Mouse (Mus musculus): ENCODE results near the gene Spryd4.
"Not testable (repeated sequence)": the region's sequence is repeated elsewhere in the genome, so short reads cannot be mapped to it uniquely, and the experiment has no call there.

Spryd4 gene

GRCm38 (mm10) chr10:128225538-128225937 lies 13.9 kb upstream of the Spryd4 start, which contains the start of gene Mip:
TSS of gene Mip (plus strand) at chr10:128225838.
- no peak for DNase-seq (ENCODE audit: extremely low read depth, low read depth)

- no peak for DNase-seq (ENCODE audit: extremely low read depth, low read depth)
These were observed 13.5 kb upstream of the Spryd4 start for GRCm38 (mm10) chr10:128225064-128225463.

GRCm38 (mm10) chr10:128221533-128222286 lies 10.1 kb upstream of the Spryd4 start:
- DNase-seq (ENCODE audit: extremely low read depth, low read depth) = no peak

GRCm38 (mm10) chr10:128218387-128219117 lies 6.9 kb upstream of the Spryd4 start:
- peak; percentile 90 for DNase-seq (ENCODE audit: extremely low read depth, low read depth)

GRCm38 (mm10) chr10:128214981-128215380 lies 3.4 kb upstream of the Spryd4 start:
- no peak for DNase-seq (ENCODE audit: extremely low read depth, low read depth)

- not testable (repeated sequence) for DNase-seq (ENCODE audit: extremely low read depth, low read depth)
These were observed 2.5 kb upstream of the Spryd4 start for GRCm38 (mm10) chr10:128214112-128214511.

GRCm38 (mm10) chr10:128212871-128213323 lies 1.3 kb upstream of the Spryd4 start:
- DNase-seq (ENCODE audit: extremely low read depth, low read depth) = peak; percentile 79

- no peak for DNase-seq (ENCODE audit: extremely low read depth, low read depth)
These were observed 541 bp upstream of the Spryd4 start for GRCm38 (mm10) chr10:128212148-128212547.

GRCm38 (mm10) chr10:128210954-128211353 lies 653 bp downstream of the Spryd4 start:
- DNase-seq (ENCODE audit: extremely low read depth, low read depth) = no peak

- no peak for DNase-seq (ENCODE audit: extremely low read depth, low read depth)
These were observed 1.5 kb downstream of the Spryd4 start for GRCm38 (mm10) chr10:128210131-128210530.

GRCm38 (mm10) chr10:128209311-128210009 lies 2.1 kb downstream of the Spryd4 start:
- DNase-seq (ENCODE audit: extremely low read depth, low read depth) = no peak

- no peak for DNase-seq (ENCODE audit: extremely low read depth, low read depth)
These were observed 3.3 kb downstream of the Spryd4 start for GRCm38 (mm10) chr10:128208326-128208725.

GRCm38 (mm10) chr10:128204941-128205340 lies 6.7 kb downstream of the Spryd4 start:
- DNase-seq (ENCODE audit: extremely low read depth, low read depth) = no peak

GRCm38 (mm10) chr10:128201856-128202255 lies 9.8 kb downstream of the Spryd4 start:
- no peak for DNase-seq (ENCODE audit: extremely low read depth, low read depth)

- DNase-seq (ENCODE audit: extremely low read depth, low read depth) = no peak
These were observed 16.8 kb downstream of the Spryd4 start for GRCm38 (mm10) chr10:128194551-128195461.

- peak; percentile 88 for DNase-seq (ENCODE audit: extremely low read depth, low read depth)
These were observed 17.5 kb downstream of the Spryd4 start, which contains the start of gene Gls2 for GRCm38 (mm10) chr10:128194024-128194550. TSS of gene Gls2 (plus strand) at chr10:128194457.

- DNase-seq (ENCODE audit: extremely low read depth, low read depth) = no peak
These were observed 18.5 kb downstream of the Spryd4 start for GRCm38 (mm10) chr10:128193113-128193512.

GRCm38 (mm10) chr10:128192030-128192766 lies 19.4 kb downstream of the Spryd4 start:
- DNase-seq (ENCODE audit: extremely low read depth, low read depth) = not testable (repeated sequence)

- DNase-seq (ENCODE audit: extremely low read depth, low read depth) = no peak
These were observed 20.1 kb downstream of the Spryd4 start for GRCm38 (mm10) chr10:128191472-128191871.
